Mouse (Mus musculus): ENCODE measurements at regions not wholly inside any gene's neighbourhood (a gene's known extent, or its start where the extent isn't known, plus 50 kb on each side); places are given as distances from the start of the nearest gene placed in this dataset.

DNA sequence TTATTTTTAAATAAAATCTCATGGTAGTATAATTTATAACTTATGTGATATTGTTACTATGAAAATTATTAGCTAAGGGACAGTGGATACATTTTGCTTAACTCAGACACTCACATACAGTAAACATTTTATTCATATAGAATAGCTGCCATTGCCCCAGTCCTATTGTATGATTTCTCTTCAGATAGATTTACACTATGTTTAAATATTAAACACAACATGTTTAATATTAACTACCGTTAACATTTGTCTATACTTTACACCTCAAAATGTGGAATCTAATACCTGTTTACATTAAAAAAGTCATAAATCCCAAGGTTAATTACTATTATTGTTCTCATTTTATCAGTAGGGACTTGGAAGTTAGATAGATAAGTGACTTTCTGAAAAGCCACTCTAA lies 734.8 kb upstream of the Adgra3 start:
- TF ChIP-seq CTCF (IDR thresholded peaks at IDR 0.05; ENCODE audit: insufficient read depth, low read depth, low read length) (no peak), POLR2A (IDR thresholded peaks at IDR 0.05; ENCODE audit: insufficient read depth, low read depth, low read length) (no peak)

Data from olfactory bulb, adult 2 months (tissue).